Mouse (Mus musculus): Measurements from ENCODE around the gene Slc7a8.

GRCm38 (mm10) chr14:54706589-54707320 lies 75.0 kb downstream of the Slc7a8 start:
- TF ChIP-seq CTCF (conservative IDR thresholded peaks at IDR 0.05; ENCODE audit: low read length) (no peak), POU5F1 (IDR thresholded peaks at IDR 0.05; ENCODE audit: borderline replicate concordance, low read length) (no peak), NANOG (IDR thresholded peaks at IDR 0.05; ENCODE audit: borderline replicate concordance, low read length) (no peak)

Data from E14TG2a.4 (cell line).